Mouse (Mus musculus) adrenal gland, postnatal 0 days (tissue): Measurements from ENCODE around the gene Ccdc34. TPM values are rescaled to one million over a fixed set of nuclear protein-coding genes. Genes with fewer than 3 reads are reported as not detected.

ENCODE experiments used
- polyA plus RNA-seq: library from polyadenylated mRNA; unstranded; fragments of >200 nt; fragmentation: Nextera tagmentation; extraction: Ambion mirVana; gene quantifications from 2 replicates; pipeline ENCODE4 v1.2.1, GENCODE M21; 2015

Gene Ccdc34
- polyA plus RNA-seq = 26.1 and 27.9 TPM in 2 replicates

GRCm38 (mm10) chr2:110017616-110018505 lies at the start of gene Ccdc34:
Gene Ccdc34 (plus strand): TSS chr2:110017817.

Other genes starting within 250 kb of the Ccdc34 start
- 33.2 and 38.2 TPM in 2 replicates for gene Lin7c, start 127.0 kb upstream of the Ccdc34 start, polyA plus RNA-seq
- gene Lgr4, start 100.2 kb upstream of the Ccdc34 start, polyA plus RNA-seq = 11.5 and 23.5 TPM in 2 replicates